Mouse (Mus musculus) megakaryocyte, embryonic 14.5 days (primary cell): ENCODE data around the gene Ofcc1.

Source experiments
- FLI1 ChIP-seq: IDR thresholded peaks from 2 replicates; pipeline ENCODE4 v1.6.1; 2012; ENCODE audit warnings: low read length, inconsistent platforms, mixed read lengths
- GATA1 ChIP-seq: IDR thresholded peaks from 3 replicates; pipeline ENCODE4 v1.6.1; 2012; ENCODE audit warnings: mixed read lengths, low read length, inconsistent platforms, borderline replicate concordance

DNA sequence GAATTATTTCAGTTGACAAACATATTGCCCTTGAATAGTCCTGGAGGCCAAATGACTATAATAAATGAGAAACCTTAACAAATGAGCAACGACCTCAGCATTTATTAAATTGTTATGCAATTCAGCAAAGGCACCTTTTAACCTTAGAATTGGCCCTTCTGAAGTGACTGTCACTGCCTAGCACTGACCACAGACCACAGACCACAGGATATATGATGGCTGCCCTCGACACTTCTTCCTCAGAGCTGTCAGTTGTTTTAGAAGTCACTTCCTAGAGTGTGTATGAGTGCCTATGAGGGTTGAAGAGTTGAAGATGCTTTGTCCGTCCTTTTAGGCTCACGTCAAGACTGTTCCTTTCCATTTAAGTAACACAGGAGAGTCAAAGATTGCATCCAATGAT is 72.6 kb downstream of the Ofcc1 start:
- TF ChIP-seq FLI1 (no peak), GATA1 (no peak)
